Mouse (Mus musculus) bone marrow macrophage, adult 2 months (primary cell): Measurements from ENCODE around the gene Atp6v0c. TPM values are rescaled to one million over a fixed set of nuclear protein-coding genes. Genes with fewer than 3 reads are reported as not detected.

ENCODE experiments used
- H3K27ac ChIP-seq: 2 replicates; pipeline ENCODE4 v1.5.1; 2012; ENCODE audit warnings: low read depth, low read length; ENCODE audit not compliant: insufficient read depth
- H3K4me1 ChIP-seq: 2 replicates; pipeline ENCODE4 v1.6.1; 2012; ENCODE audit warnings: low read length; ENCODE audit not compliant: control insufficient read depth, insufficient read depth
- H3K4me3 ChIP-seq: 2 replicates; pipeline ENCODE4 v1.5.1; 2012; ENCODE audit warnings: mild to moderate bottlenecking, low read length, moderate library complexity; ENCODE audit not compliant: insufficient read depth
- CTCF ChIP-seq: IDR thresholded peaks from 2 replicates; pipeline ENCODE4 v1.5.1; 2012; ENCODE audit warnings: low read depth, mild to moderate bottlenecking, low read length, moderate library complexity
- POLR2A ChIP-seq: IDR thresholded peaks from 2 replicates; pipeline ENCODE4 v1.6.1; 2012; ENCODE audit warnings: mild to moderate bottlenecking, low read depth, low read length, borderline replicate concordance
- polyA plus RNA-seq: library from polyadenylated mRNA; stranded (reverse); fragments of >200 nt; gene quantifications from 2 replicates; pipeline ENCODE4 v1.2.4, GENCODE M21; 2012; ENCODE audit not compliant: missing spikeins, insufficient read depth, insufficient read length

Atp6v0c gene
- 1,159 and 1,346 TPM in 2 replicates for polyA plus RNA-seq

GRCm38 (mm10) chr17:24169317-24170065 is at the start of gene Atp6v0c:
Gene Atp6v0c, minus strand, starts transcription at chr17:24169702.
- Histone ChIP-seq H3K4me3 (peak within 1 kb of the TSS; percentile 92), H3K27ac (peak within 1 kb of the TSS; percentile 98), H3K4me1 (peaks cover 30% of the 10 kb centered on the region)
- TF ChIP-seq POLR2A: no peak
- TF ChIP-seq CTCF: no peak

GRCm38 (mm10) chr17:24216836-24217235 is 47.3 kb upstream of the Atp6v0c start:
- Histone ChIP-seq H3K4me1 (peaks cover 15% of the 10 kb centered on the region; the same call in 1 of the 2 replicates), H3K27ac (no peak overlapping the region), H3K4me3 (no peak overlapping the region)
- TF ChIP-seq CTCF: no peak
- TF ChIP-seq POLR2A: no peak

- TF ChIP-seq CTCF (no peak), POLR2A (no peak)
- Histone ChIP-seq H3K4me3 (no peak overlapping the region), H3K27ac (no peak overlapping the region), H3K4me1 (peaks cover 8% of the 10 kb centered on the region; the same call in 1 of the 2 replicates)
These were observed 43.7 kb upstream of the Atp6v0c start for GRCm38 (mm10) chr17:24213186-24213585.

- Histone ChIP-seq H3K4me1 (peaks cover 8% of the 10 kb centered on the region; the same call in 1 of the 2 replicates), H3K27ac (no peak overlapping the region), H3K4me3 (no peak overlapping the region)
- TF ChIP-seq CTCF (no peak), POLR2A (no peak)
These were observed 43.0 kb upstream of the Atp6v0c start for GRCm38 (mm10) chr17:24212441-24213018.

- Histone ChIP-seq H3K4me1 (peaks cover 9% of the 10 kb centered on the region; the same call in 1 of the 2 replicates), H3K4me3 (peak overlapping the region; percentile 28), H3K27ac (no peak overlapping the region)
- TF ChIP-seq CTCF: no peak
- no peak for TF ChIP-seq POLR2A
These were observed 42.3 kb upstream of the Atp6v0c start for GRCm38 (mm10) chr17:24211631-24212440.

GRCm38 (mm10) chr17:24210591-24210990 is 41.1 kb upstream of the Atp6v0c start:
- peaks cover 15% of the 10 kb centered on the region for H3K4me1 ChIP-seq
- H3K4me3 ChIP-seq: no peak overlapping the region
- no peak overlapping the region for H3K27ac ChIP-seq
- TF ChIP-seq POLR2A: no peak
- no peak for TF ChIP-seq CTCF

GRCm38 (mm10) chr17:24209916-24210240 is 40.4 kb upstream of the Atp6v0c start:
- no peak for TF ChIP-seq POLR2A
- no peak for TF ChIP-seq CTCF
- peaks cover 15% of the 10 kb centered on the region for H3K4me1 ChIP-seq
- H3K4me3 ChIP-seq: no peak overlapping the region
- H3K27ac ChIP-seq: no peak overlapping the region

- no peak for TF ChIP-seq CTCF
- no peak for TF ChIP-seq POLR2A
These were observed 39.8 kb upstream of the Atp6v0c start, which contains the start of gene Ntn3 for GRCm38 (mm10) chr17:24209043-24209915. Gene Ntn3, minus strand, starts transcription at chr17:24209531.

GRCm38 (mm10) chr17:24208641-24209042 is 39.1 kb upstream of the Atp6v0c start:
- no peak for TF ChIP-seq CTCF
- TF ChIP-seq POLR2A: no peak
- H3K4me3 ChIP-seq: peak overlapping the region; percentile 14
- H3K27ac ChIP-seq: no peak overlapping the region
- H3K4me1 ChIP-seq: peaks cover 25% of the 10 kb centered on the region

More at GRCm38 (mm10) chr17:24209043-24209915, 39.8 kb upstream of the Atp6v0c start, which contains the start of gene Ntn3:
- Histone ChIP-seq H3K27ac (no peak within 1 kb of the TSS), H3K4me3 (peak within 1 kb of the TSS; percentile 14), H3K4me1 (peaks cover 21% of the 10 kb centered on the region)
